ENCODE assay signal across 9 mouse cellular contexts in the genomic region with DNA sequence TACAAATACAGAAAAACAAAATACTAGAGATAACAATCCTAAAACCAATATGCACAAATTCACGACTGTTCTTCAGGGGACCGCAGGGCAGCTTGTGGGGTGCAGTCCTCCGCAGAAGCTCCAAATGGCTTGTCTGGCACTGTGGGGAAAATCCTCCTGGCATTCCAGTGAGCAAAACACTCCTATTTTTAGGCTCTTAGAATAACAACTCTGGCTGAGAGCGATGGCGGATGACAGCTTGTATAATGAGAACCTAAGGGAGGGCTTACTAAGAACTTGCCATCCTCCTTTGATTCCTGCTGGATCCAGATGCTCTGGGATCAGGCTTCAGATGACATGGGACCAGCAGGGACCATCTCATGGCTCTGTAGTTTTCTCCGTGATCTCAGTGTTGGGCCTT. TPM values are rescaled to one million over a fixed set of nuclear protein-coding genes. Genes with fewer than 3 reads are reported as not detected.
DNase-seq lines count a peak whose midpoint lies in the region.
"Had no signal": no experiment of that assay in that cellular context is flagged by ENCODE, and none has a peak within 500 bp of the region (broad histone marks: within the 10 kb centered on the region; RNA-seq: fewer than 3 reads in every experiment).

No protein-coding gene starts in this region.

- DNase-seq in heart, adult 18-20 months: peak; percentile 27 to 47
- no peak for DNase-seq in heart, adult 8-10 months (ENCODE audit: low spot score)
- DNase-seq in frontal cortex, adult 2 months (ENCODE audit: extremely low spot score in 1 of 2, low spot score in 1 of 2): peak; percentile 70 to 75
- DNase-seq in layer of hippocampus, adult 9-10 months (ENCODE audit: low spot score): peak; percentile 38
- peak; percentile 33 to 44 for DNase-seq in right cerebral cortex, postnatal 36 days (ENCODE audit: low spot score in 2 of 2)
- no peak for DNase-seq in urinary bladder, postnatal 4 days (ENCODE audit: low spot score in 2 of 2)
- DNase-seq in adrenal gland, postnatal 4 days (ENCODE audit: low spot score in 2 of 2): no peak
- DNase-seq: kidney, postnatal 14 days; liver, embryonic 13.5 days had no signal

RNA-seq across cellular contexts. Expression of a gene that starts 36.9 kb away (rescaled TPM):
- total RNA-seq in heart, adult 18-20 months (2021): 1 to 10 TPM; 4.6 to 6.3 TPM
- 1 to 10 TPM; 5.6 to 8.9 (median 5.8) TPM for total RNA-seq in heart, adult 8-10 months (2022)
- 20.7 and 20.9 TPM in 2 replicates for polyA plus RNA-seq in frontal cortex, adult 2 months (2012; rRNA removed)
- total RNA-seq in adrenal gland, postnatal 4 days (2021): 10 to 100 TPM; 10.1 to 10.8 TPM

Comparison
In these comparisons a context has a peak if more than half of its experiments do, and no peak if none do; other contexts are left out.
1. DNase-seq: peak in heart, adult 18-20 months (2 of 2), frontal cortex, adult 2 months (2 of 2), layer of hippocampus, adult 9-10 months (single experiment) and right cerebral cortex, postnatal 36 days (2 of 2); none in heart, adult 8-10 months (single experiment), urinary bladder, postnatal 4 days (0 of 2) and adrenal gland, postnatal 4 days (0 of 2).